Mouse (Mus musculus) cerebellum, postnatal 25 days (tissue): Measurements from ENCODE around the gene Rtkn.
A peak's percentile ranks its signal among the peaks of the same experiment; 100 is the strongest.

Experiments
- DNase-seq, 2 experiments: peaks; one replicate each; pipeline ENCODE4 v3.0.0; 2021; ENCODE audit warnings: mixed read lengths in 2 of 2

Gene Rtkn

GRCm38 (mm10) chr6:83134951-83135513 lies at the start of gene Rtkn:
Gene Rtkn, plus strand, starts transcription at chr6:83135463.
- DNase-seq, result no peak

- no peak for DNase-seq
Observed at GRCm38 (mm10) chr6:83086121-83087035, 48.9 kb upstream of the Rtkn start, which contains the start of gene Lbx2. Gene Lbx2, plus strand, starts transcription at chr6:83086367.

GRCm38 (mm10) chr6:83087205-83087925 lies 47.9 kb upstream of the Rtkn start:
- DNase-seq, result peak in 1 of 2 experiments; percentile 29

GRCm38 (mm10) chr6:83087926-83088260 lies 47.4 kb upstream of the Rtkn start:
- no peak for DNase-seq

GRCm38 (mm10) chr6:83092416-83093127 lies 42.7 kb upstream of the Rtkn start:
- no peak for DNase-seq

GRCm38 (mm10) chr6:83095968-83096367 lies 39.3 kb upstream of the Rtkn start:
- no peak for DNase-seq

- no peak for DNase-seq
Observed at GRCm38 (mm10) chr6:83098411-83098810, 36.9 kb upstream of the Rtkn start.

GRCm38 (mm10) chr6:83101316-83101687 lies 34.0 kb upstream of the Rtkn start, which contains the start of the genes Ccdc142 and Gm42688:
Gene Ccdc142, plus strand, starts transcription at chr6:83101601.
Gene Gm42688, plus strand, starts transcription at chr6:83101617.
- peak; percentile 90 to 93 for DNase-seq

- peak in 1 of 2 experiments; percentile 72 for DNase-seq
Observed at GRCm38 (mm10) chr6:83101688-83102556, 33.3 kb upstream of the Rtkn start.

- no peak for DNase-seq
Observed at GRCm38 (mm10) chr6:83103130-83103650, 32.1 kb upstream of the Rtkn start.

GRCm38 (mm10) chr6:83104158-83104557 lies 31.1 kb upstream of the Rtkn start:
- DNase-seq, result no peak

GRCm38 (mm10) chr6:83107566-83108400 lies 27.5 kb upstream of the Rtkn start:
- peak; percentile 73 to 85 for DNase-seq

GRCm38 (mm10) chr6:83108762-83109668 lies 26.2 kb upstream of the Rtkn start, which contains the start of gene Mrpl53:
Gene Mrpl53, plus strand, starts transcription at chr6:83109040.
- DNase-seq, result peak; percentile 90

- no peak for DNase-seq
Observed at GRCm38 (mm10) chr6:83111510-83112136, 23.6 kb upstream of the Rtkn start.

GRCm38 (mm10) chr6:83115011-83115671 lies 20.1 kb upstream of the Rtkn start, which contains the start of gene Mogs:
Gene Mogs, plus strand, starts transcription at chr6:83115496.
- peak; percentile 94 to 97 for DNase-seq

- no peak for DNase-seq
Observed at GRCm38 (mm10) chr6:83115682-83116372, 19.4 kb upstream of the Rtkn start.
